Mouse (Mus musculus): ENCODE measurements around the gene Isyna1.

GRCm38 (mm10) chr8:70591569-70591968, 2.6 kb upstream of the Isyna1 start:
- TF ChIP-seq CTCF (IDR thresholded peaks at IDR 0.05) (no peak), EP300 (IDR thresholded peaks at IDR 0.05) (no peak)
